In genomic region chr8:122865441-122865840, GRCm38 (mm10) we compare ENCODE assay signal across 10 mouse cellular contexts. TPM values are rescaled to one million over a fixed set of nuclear protein-coding genes. Genes with fewer than 3 reads are reported as not detected.
DNase-seq lines count a peak whose midpoint lies in the region; ATAC-seq lines count a peak whose summit lies in the region.
"Had no signal": no experiment of that assay in that cellular context is flagged by ENCODE, and none has a peak within 500 bp of the region (broad histone marks: within the 10 kb centered on the region; RNA-seq: fewer than 3 reads in every experiment).

No protein-coding gene starts in this region.

- no peak overlapping the region for H3K27ac ChIP-seq in heart, embryonic 12.5 days (ENCODE audit: poor library complexity, severe bottlenecking)
- H3K27ac ChIP-seq in forebrain, embryonic 12.5 days, result no peak overlapping the region
- no peak overlapping the region for H3K27ac ChIP-seq in limb, embryonic 13.5 days
- H3K27ac ChIP-seq in neural tube, embryonic 15.5 days (replicated peaks), result no peak overlapping the region

- peak overlapping the region; percentile 56 for H3K4me2 ChIP-seq in heart, embryonic 12.5 days
- H3K4me2 ChIP-seq in forebrain, embryonic 12.5 days, result peak overlapping the region; percentile 42
- H3K4me2 ChIP-seq in limb, embryonic 13.5 days (replicated peaks), result peak overlapping the region; percentile 63
- peak overlapping the region; percentile 54 for H3K4me2 ChIP-seq in neural tube, embryonic 15.5 days

- no peak overlapping the region for H3K9ac ChIP-seq in heart, embryonic 12.5 days
- no peak overlapping the region for H3K9ac ChIP-seq in forebrain, embryonic 12.5 days
- H3K9ac ChIP-seq in limb, embryonic 13.5 days, result no peak overlapping the region
- H3K9ac ChIP-seq in neural tube, embryonic 15.5 days (replicated peaks), result 0 out of 2 replicates have a peak overlapping the region, but pooled peaks have one; percentile 23

- intact Hi-C loops in heart, postnatal 25 days (cut with DNase I), result no loop called here
- intact Hi-C loops in gastrocnemius, postnatal 36 days (cut with DNase I), result no loop called here

- no peak for ATAC-seq in heart, embryonic 12.5 days (ENCODE audit: insufficient number of reproducible peaks, low FRiP score)
- ATAC-seq in forebrain, embryonic 12.5 days (ENCODE audit: low FRiP score), result no peak
- no peak for ATAC-seq in limb, embryonic 13.5 days (ENCODE audit: low FRiP score, low read depth)
- ATAC-seq in neural tube, embryonic 15.5 days (ENCODE audit: low FRiP score), result no peak; the same call in 1 of the 2 replicates

- no peaks in the 10 kb centered on the region for H3K36me3 ChIP-seq in heart, embryonic 12.5 days
- H3K36me3 ChIP-seq in forebrain, embryonic 12.5 days (replicated peaks), result no peaks in the 10 kb centered on the region
- H3K36me3 ChIP-seq in limb, embryonic 13.5 days, result peaks cover 4% of the 10 kb centered on the region; the same call in 1 of the 2 replicates
- H3K36me3 ChIP-seq in neural tube, embryonic 15.5 days, result no peaks in the 10 kb centered on the region
- H3K36me3 ChIP-seq: G1E had no signal

- H3K4me1 ChIP-seq in heart, embryonic 12.5 days (replicated peaks), result peaks cover 5% of the 10 kb centered on the region; the same call in 1 of the 2 replicates
- H3K4me1 ChIP-seq in forebrain, embryonic 12.5 days, result peaks cover 3% of the 10 kb centered on the region; the same call in 1 of the 2 replicates
- peaks cover 1% of the 10 kb centered on the region; the same call in 1 of the 2 replicates for H3K4me1 ChIP-seq in limb, embryonic 13.5 days
- peaks cover 11% of the 10 kb centered on the region; the same call in 1 of the 2 replicates for H3K4me1 ChIP-seq in neural tube, embryonic 15.5 days

- peaks cover 8% of the 10 kb centered on the region for H3K27me3 ChIP-seq in heart, embryonic 12.5 days (replicated peaks)
- peaks cover 28% of the 10 kb centered on the region; the same call in 1 of the 2 replicates for H3K27me3 ChIP-seq in forebrain, embryonic 12.5 days
- H3K27me3 ChIP-seq in limb, embryonic 13.5 days, result no peaks in the 10 kb centered on the region
- H3K27me3 ChIP-seq in neural tube, embryonic 15.5 days (replicated peaks), result no peaks in the 10 kb centered on the region

- H3K9me3 ChIP-seq in heart, embryonic 12.5 days (replicated peaks), result peaks cover 27% of the 10 kb centered on the region
- peaks cover 16% of the 10 kb centered on the region for H3K9me3 ChIP-seq in forebrain, embryonic 12.5 days
- H3K9me3 ChIP-seq in limb, embryonic 13.5 days, result peaks cover 23% of the 10 kb centered on the region
- H3K9me3 ChIP-seq in neural tube, embryonic 15.5 days (replicated peaks), result 0 out of 2 replicates have a peak, but pooled peaks cover 3% of the 10 kb centered on the region
- H3K9me3 ChIP-seq: G1E had no signal

- peak overlapping the region; percentile 10; the same call in 1 of the 2 replicates for H3K4me3 ChIP-seq in heart, embryonic 12.5 days
- peak overlapping the region; percentile 23 for H3K4me3 ChIP-seq in forebrain, embryonic 12.5 days (replicated peaks)
- H3K4me3 ChIP-seq in limb, embryonic 13.5 days, result peak overlapping the region; percentile 34
- H3K4me3 ChIP-seq in neural tube, embryonic 15.5 days (replicated peaks), result peak overlapping the region; percentile 35

- no peak for DNase-seq in heart, postnatal 25 days (ENCODE audit: low spot score)
- peak; percentile 59 for DNase-seq in CD4-positive, CD25-positive, alpha-beta regulatory T cell, adult 2 months (ENCODE audit: low read depth, low spot score)
- no peak for DNase-seq in urinary bladder, postnatal 4 days (ENCODE audit: low spot score in 2 of 2)
- DNase-seq in gastrocnemius, postnatal 36 days, result no peak

- 62% methylated on average over 10 of the region's 10 CpGs for WGBS in heart, embryonic 12.5 days
- 58% methylated on average over 10 of the region's 10 CpGs for WGBS in forebrain, embryonic 12.5 days
- 78% methylated on average over 10 of the region's 10 CpGs for whole genome bisulfite sequencing in limb, embryonic 13.5 days
- WGBS in neural tube, embryonic 15.5 days, result 51% methylated on average over 10 of the region's 10 CpGs

RNA-seq across cellular contexts. Expression of gene Cdh15, which starts 17.7 kb away (rescaled TPM):
- 0.33 and 0.36 TPM in 2 replicates for polyA plus RNA-seq in heart, embryonic 12.5 days (2016; fragmentation: Nextera tagmentation; extraction: Ambion mirVana)
- total RNA-seq in heart, postnatal 25 days (2021), result not detected
- 0.51 and 0.73 TPM in 2 replicates for polyA plus RNA-seq in forebrain, embryonic 12.5 days (2016; fragmentation: Nextera tagmentation; extraction: Ambion mirVana)
- polyA plus RNA-seq in limb, embryonic 13.5 days (2015; fragmentation: Nextera tagmentation; extraction: Ambion mirVana), result 27.2 and 28.6 TPM in 2 replicates
- 2.7 and 3.2 TPM in 2 replicates for polyA plus RNA-seq in neural tube, embryonic 15.5 days (2015; fragmentation: Nextera tagmentation; extraction: Ambion mirVana)
- total RNA-seq in gastrocnemius, postnatal 36 days (2021), result 10 to 100 TPM; 15.6 to 20.4 TPM
- total RNA-seq: G1E; heart, postnatal 14 days had no signal
- polyA plus RNA-seq: G1E had no signal
